Mouse (Mus musculus): ENCODE results near the gene Ift122.

GRCm38 (mm10) chr6:115896346-115896745 is 43.1 kb downstream of the Ift122 start:
- TF ChIP-seq POLR2A (IDR thresholded peaks at IDR 0.05; ENCODE audit: low read depth, low read length), result no peak
- no peak for TF ChIP-seq CTCF (IDR thresholded peaks at IDR 0.05; ENCODE audit: extremely low read depth, insufficient read length, insufficient replicate concordance, low read depth, low read length)

Measured in small intestine, adult 2 months (tissue).